Mouse (Mus musculus) heart, adult 11 months (tissue): ENCODE results near the gene Wdhd1.

ENCODE experiments used
- DNase-seq: peaks from one replicate; pipeline ENCODE4 v3.0.0; 2022

The Wdhd1 gene

DNA sequence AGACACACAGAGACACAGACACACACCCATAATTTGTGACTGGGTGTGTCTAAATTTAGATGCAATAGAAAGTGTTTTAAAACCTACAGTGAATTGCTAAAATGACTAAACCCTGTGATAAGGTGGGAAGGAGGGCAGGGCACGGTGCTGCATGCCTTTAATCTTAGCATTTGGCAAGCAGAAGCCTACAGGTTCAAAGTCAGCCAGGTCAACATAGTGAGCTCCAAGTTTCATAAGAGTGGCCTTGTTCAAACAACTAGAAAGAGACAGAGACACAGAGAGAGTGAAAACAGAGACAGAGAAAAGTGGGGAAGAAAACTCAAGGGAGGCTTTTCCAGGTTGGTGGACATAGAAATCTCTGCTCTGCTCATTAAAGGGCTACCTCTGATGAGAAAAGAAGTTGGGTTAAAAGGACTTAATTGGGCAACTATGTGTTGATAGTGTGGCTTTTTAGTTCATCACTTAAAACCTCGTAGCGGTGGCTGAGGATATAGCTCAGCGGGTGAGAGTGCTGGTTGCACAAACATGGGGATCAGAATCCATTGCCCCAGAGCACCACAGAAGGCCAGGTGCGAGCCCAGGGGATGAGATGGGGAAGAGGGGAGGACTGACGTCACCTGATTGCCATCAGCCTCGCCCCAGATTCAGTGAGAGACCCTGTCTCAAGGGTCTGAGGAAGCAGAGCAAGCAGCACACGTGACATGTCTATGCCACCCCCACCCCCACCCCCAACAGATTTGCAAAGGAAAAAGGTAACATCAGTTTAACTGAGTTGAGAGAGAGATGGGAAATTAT is 56.2 kb downstream of the Wdhd1 start:
- DNase-seq, result peak; percentile 55

DNA sequence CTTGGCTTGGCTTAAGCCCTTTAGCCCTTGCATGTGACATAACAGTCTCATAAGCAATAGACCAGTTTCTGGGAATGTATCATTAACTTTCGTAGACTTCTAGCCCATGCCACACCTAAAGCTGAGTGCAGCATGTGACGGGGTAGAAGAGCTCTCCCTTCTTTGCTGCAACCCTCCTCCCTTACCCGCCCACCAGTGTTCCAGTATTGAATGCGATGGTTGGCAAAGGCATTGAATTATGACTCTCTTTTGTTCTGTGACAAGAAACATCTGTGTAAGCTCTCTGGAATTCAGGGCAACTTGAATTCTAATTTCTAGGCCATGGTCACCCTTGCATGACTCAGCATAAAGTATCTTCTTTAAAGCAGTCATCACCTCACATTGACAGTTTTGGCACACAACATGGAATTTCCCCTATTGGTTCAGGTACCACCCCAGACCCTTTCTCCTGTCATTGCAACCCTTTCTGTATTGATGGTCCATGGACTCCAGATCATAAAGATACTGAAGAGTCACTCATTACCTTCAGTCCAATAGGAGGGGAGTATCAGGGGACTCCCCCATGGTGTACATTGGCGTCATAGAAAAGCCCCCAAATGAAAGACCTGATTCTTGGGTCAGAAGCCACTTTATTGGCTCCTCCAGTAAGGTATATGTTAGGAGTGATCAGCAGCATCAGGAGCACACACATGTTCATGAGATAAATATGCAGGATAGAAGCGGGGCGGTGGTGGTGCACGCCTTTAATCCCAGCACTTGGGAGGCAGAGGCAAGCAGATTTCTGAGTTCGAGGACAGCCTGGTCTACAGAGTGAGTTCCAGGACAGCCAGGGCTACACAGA is 57.7 kb downstream of the Wdhd1 start:
- peak; percentile 62 for DNase-seq

DNA sequence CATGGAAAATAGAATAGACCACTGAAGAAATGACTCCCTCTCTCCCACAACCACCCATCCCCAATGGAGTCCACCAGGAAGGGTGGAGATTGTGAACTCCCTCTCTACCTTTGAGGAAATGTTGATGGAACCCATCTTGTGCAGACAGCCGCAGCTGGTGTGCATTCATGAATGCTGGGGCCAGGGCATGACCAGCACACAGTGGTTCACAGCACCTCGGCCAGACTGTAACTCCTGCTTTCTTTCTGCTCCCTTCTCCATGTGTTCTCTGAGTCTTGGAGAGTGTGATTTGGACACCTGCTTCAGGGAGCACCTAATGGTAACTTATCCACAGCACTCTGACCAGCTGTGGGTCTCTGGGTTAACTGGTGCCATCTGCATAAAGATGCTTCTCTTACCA is 60.1 kb downstream of the Wdhd1 start:
- DNase-seq, result peak; percentile 78

DNA sequence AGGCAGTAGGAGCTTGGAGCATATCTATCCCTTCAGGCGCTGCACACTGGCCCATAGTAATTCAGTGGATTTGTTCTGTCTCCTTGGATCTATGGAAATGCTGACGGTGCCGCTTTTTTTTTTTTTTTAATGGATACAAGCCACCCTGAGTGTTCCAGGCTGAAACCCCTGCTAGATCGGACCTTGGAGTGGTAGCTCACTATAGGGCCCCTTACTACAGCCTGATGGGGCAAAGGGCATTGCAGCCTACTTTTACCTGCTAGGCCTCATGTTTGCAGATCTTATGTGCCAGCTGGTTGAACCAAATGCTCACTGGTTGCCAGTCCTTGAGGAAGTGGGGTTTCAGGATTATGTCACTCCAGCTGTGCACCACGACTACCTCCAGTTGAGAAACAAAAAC is 62.3 kb downstream of the Wdhd1 start:
- peak; percentile 68 for DNase-seq

DNA sequence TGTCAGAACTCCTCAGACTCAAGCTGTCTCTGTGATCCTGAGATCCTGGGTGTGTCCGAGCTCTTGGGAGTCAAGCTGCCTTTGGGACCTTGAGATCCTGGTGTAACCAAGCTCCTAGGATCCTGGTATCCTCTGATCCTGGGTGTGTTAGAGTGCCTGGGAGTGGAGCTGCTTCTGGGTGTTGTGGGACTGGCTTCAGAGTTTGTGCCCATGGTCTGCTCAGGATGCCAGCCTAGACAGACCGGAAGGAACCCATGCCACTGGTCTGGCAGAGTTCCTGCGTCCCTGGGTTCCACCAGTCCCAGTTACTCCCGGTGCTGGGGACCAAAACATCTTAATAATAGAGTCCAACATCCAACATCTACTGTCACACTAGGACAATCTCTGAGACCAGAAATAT is 63.4 kb downstream of the Wdhd1 start:
- peak; percentile 78 for DNase-seq

DNA sequence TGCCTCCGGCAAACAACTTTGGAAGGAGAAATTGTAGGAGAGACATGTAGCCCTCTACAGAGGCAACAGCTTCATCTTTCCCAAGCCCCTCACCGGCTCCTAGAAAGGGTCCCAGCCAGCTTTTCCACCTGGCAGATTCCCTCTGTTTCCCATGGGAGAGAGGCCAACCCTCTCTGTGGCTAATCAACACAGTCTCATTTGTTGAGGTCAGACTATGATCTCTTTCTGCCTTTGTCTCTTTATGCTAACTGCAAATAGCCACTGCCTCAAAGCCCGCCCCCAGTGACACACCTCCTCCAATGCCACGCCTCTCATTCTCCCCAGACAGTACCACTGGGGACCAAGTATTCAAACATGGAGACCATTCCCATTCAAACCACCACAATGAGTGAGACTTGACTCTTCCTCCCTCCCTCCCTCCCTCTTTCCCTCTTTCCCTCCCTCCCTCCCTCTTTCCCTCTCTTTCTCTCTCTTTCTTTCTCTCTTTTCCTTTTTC is 66.9 kb downstream of the Wdhd1 start:
- peak; percentile 78 for DNase-seq

DNA sequence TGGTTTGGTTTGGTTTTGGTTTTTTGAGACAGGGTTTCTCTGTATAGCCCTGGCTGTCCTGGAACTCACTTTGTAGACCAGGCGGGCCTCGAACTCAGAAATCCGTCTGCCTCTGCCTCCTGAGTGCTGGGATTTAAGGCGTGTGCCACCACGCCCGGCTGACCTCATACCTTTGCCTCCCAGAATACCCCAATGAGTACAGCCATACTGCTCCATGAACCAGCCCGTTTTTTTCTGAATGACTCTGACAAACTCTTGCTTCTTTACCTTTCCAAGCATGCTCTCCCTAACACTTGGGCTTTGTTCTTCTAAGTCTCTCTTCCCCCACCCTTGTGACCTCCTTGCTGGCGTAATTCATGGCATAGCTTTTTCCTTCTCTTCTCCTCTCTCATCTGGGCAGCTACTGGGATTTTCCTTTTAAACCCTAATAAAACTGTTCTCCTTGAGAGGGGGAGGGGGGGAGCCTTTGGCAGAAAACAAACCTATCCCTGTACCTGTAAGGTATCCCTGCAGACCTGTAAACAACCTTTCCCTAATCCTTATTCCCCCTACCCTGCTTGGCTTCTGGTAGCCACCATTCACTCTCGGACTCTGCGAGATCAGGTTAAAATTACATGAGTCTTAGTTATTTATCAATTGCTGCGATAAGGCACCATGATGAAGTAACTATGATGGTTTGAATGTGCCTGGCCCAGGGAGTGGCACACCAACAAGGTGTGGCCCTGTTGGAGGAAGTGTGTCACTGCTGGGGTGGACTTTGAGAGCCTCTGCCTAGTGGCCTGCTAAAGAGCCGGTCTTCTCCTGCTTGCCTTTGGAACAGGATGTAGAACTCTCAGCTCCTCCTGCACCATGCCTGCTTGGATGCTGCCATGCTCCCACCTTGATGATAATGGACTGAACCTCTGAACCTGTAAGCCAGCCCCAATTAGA is 67.8 kb downstream of the Wdhd1 start:
- peak; percentile 76 for DNase-seq

DNA sequence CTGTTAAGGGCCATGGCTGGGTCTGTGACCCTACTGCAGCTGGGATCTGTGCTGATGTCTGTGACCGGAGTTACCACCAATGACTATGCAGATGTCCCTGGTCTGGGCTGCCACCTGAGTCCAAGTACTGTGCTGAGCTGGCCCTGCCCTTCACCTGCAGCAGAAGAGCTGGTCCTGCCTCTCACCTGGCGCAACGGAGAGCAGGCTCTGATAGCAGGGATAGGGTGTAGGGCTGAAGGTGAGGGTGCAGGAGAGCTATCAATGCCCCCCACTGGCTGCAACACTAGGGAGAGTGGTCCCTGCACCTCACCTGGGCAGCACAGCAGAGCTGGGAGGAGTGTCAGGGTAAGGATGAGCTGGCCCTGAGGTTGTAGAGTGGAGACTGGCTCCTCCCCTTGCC is 70.1 kb downstream of the Wdhd1 start:
- peak; percentile 86 for DNase-seq

DNA sequence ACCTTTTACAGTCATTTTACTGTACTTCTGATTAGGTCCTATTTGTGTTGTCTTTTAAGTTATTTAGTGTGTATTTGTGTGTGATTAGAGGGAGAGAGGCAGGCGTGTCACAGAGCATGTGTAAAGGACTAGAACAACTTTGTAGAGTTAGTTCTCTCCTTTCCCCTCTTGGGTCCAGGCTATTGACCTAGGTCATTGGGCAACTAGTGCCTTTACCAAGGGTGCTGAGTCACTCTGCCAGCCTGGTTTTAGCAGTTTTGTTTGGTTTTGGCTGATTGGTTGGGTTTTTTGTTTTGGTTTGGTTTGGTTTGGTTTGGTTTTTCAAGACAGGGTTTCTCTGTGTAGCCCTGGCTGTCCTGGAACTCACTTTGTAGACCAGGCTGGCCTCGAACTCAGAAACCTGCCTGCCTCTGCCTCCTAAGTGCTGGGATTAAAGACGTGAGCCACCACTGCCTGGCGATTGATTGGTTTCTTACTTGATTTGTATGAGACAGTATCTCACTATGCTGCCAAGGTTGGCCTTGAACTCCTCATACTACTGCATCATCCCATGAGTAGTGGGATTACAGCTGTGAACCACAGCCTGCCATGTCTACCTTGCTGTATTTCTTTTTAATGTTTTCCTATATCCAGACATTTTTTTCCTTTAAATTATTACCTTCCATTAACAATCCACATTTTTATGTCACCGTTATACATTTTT is 71.2 kb downstream of the Wdhd1 start:
- peak; percentile 56 for DNase-seq

DNA sequence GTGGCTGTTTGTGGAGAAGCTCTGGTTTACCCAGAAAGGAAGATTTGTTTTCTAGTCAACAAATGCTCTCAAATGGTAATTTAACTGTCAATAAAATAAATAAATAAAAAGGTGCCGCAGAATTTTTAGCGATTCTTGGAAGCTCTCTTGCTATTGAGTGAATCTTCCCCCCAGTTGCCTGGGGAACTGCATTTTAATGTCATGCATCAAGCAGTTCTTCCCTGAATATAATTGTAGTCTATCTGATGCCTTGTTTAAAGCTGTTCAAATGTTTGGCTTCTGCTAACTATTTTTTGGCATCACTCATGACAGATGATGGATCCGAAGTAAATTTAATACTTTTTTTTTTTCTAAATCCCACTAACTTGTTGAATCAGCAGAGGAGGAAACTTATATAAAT is 79.3 kb downstream of the Wdhd1 start:
- no peak for DNase-seq

DNA sequence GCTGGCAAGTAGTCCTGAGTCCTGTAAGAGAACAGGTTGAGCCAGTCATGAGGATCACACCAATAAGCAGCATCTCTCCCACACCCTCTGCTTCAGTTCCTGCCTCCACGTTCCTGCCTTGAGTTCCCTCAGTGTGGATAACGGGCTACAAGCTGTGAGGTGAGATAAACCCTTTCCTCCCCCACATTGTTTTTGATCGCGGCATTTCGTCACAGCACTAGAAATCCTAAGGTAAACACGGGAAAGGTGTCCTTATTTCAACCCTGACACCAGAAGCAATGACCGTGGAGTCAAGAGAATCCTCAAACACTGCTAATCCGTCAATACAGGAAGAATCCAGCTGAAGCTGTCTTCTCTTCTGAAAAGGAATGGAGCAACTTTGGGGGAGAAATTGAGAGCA is 79.9 kb downstream of the Wdhd1 start:
- peak; percentile 65 for DNase-seq

DNA sequence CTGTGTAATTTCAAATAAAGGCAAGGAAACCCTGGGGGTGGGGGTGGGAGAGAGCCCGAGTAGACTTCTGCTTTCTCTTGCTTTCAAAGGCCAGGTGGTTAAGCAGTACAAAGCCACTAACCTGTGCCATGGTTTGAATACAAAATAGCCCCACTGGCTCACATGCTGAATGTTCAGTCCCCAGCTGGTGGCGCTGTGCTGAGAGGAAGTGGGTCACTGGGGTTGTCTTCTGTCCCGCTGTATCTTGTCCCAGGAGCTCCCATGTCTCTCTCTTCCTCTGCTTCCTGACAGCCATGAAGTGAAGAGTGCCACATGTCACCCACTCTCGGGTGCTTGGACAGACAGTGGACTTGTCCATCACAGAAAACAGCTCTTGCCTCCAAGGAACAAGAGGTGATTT is 82.6 kb downstream of the Wdhd1 start:
- peak; percentile 81 for DNase-seq

DNA sequence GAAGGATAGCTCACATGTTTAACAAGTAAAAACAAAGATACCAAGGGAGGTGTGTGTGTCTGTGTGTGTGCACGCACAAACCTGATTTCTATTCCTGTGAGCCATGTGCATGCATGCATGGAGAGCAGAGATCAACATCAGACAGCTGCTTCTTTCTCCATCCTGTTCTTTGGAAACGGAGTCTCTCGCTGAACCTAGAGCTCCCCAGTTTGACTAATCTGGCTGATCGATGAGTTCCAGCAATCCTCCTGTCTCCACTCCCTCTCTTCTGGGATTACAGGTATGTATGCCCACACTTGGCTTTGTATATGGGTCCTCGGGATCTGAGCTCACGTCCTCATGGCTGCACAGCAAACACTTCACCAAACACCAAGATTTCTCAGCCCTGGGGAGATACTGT is 83.2 kb downstream of the Wdhd1 start:
- DNase-seq, result peak; percentile 69

DNA sequence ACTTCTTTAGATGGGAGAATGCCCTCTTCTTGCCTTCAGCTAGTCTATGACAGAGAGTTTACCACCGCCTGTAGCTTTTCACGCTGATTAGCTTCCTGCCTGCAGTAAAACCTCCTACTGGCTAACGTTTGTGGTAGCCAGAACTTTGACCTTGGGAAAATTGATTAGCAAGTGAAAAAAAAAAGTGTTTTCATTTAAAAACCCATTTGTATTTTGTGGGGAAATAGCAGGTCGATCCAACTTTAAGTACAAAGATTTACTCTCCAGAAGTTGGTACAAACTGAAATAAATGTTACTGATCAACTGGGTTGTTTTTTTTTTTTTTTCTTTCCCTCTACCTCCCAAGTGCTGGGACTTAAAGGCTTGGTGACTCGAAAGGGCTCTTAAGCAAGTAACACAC is 84.8 kb downstream of the Wdhd1 start:
- DNase-seq, result peak; percentile 23
